Mouse (Mus musculus) ovary, postnatal 14 days (tissue): ENCODE data around the gene Gm1043.

Experiments used
- DNase-seq: peaks from one replicate; pipeline ENCODE4 v3.0.0; 2022; ENCODE audit warnings: low spot score

Gm1043 gene

DNA sequence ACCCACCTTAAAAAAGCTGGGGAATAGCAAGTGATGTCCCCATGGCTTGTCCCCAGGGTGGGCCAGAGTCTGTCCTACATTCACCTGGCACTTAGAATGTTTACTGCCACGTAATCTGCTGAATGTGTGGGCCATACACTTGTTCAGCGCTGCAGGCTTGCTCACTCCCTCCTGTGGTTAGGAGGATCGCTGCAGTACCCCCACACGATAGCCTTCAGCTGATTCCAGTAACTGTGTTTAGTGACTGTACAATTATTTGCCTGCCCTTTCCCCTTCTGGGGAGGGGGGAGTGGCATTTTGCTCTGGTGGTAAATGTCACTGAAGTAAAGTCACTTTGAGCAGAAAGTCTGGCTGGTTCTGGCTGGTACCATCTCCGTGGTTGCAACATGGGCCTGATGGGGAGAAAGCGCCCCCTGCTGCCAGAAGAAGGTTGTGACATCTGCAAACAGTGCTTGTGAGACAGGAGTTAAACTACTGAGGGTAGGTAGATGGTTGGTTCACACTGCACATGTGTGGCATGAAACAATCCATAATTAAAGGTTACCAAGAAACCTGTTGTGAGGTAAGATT, 24.2 kb downstream of the Gm1043 start:
- DNase-seq, result peak; percentile 64

GRCm38 (mm10) chr5:37112389-37112788, 27.2 kb downstream of the Gm1043 start:
- no peak for DNase-seq

GRCm38 (mm10) chr5:37117126-37117525, 32.0 kb downstream of the Gm1043 start:
- no peak for DNase-seq

GRCm38 (mm10) chr5:37118242-37118641, 33.1 kb downstream of the Gm1043 start:
- no peak for DNase-seq

- no peak for DNase-seq
Observed at GRCm38 (mm10) chr5:37121186-37121680, 36.1 kb downstream of the Gm1043 start.

DNA sequence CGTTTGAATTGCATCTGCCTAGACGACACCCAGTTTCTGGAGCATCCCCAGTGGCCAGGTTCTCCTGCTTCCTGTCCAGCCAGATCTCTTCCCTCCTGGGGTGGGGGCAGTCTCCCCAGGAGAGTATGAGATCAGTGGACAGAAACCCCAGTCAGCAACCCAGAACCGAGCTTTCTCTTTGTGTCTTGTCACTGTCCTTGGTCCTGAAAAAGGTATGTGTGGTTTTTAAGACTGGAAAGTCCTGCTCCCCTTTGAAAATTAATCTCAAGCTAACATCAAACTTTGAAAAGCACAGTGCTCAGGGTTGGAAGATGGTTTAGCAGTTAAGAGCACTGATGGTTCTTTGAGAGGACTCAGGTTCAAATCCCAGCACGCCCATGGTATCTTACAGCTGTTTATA, 46.7 kb downstream of the Gm1043 start:
- DNase-seq, result no peak

DNA sequence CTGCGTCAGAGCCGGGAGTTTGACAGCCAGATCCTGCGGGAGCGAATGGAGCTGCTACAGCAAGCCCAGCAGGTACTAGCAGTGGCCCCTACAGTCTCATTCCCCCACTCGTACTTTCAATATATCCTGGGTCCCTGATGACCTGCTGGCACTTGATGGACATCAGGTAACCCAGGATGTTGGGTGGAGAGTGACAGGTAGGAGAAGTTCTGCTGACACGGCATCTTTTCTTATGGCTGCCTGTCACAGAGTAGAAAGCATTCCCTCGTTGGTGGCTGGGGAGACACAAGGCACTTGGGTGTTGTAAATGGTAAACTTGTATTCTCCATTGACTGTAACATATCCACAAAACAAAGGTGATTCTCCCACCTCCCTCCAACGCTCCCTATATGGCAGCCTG, 56.6 kb downstream of the Gm1043 start:
- no peak for DNase-seq

DNA sequence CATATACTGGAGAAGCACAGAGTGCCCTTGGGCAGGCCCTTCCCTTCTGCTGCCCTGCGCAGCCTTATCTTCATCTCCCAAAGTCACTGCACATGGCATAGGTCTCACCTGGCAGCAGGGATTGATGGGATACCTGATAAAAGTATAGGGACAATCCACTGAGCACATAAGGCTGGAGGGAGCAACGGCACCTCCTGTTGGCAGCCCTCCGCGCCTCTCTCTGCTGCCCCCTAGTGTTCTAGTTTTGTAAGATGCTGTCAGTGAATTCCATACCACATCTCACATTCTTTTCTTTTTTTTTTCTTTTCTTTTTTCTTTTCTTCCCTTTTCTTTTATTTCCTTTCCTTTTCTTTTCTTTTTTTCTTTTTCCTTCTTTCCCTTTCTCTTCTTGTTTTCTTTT, 62.4 kb downstream of the Gm1043 start:
- DNase-seq, result peak; percentile 37

- DNase-seq, result no peak
Observed at GRCm38 (mm10) chr5:37150650-37151049, 65.5 kb downstream of the Gm1043 start.

GRCm38 (mm10) chr5:37154472-37154871, 69.3 kb downstream of the Gm1043 start:
- DNase-seq, result no peak

DNA sequence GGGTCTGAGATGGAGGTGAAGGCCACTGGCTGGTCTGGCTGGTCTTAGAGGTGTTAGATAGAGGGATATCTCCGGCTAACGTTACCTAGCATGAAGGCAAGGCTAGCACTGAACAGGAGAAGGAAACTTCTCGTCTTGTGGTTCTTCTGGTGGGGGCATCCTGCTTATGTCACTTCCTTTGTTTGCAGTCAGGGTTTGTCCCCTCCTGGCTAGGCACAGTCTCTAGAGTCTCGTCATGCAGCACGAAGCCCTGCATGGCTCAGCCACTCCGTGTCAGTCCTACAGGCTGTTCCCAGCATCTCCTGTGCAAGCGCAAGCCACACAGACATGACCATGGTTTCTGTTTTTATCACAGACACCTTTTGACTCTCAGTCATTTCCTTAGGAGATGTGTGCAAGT, 73.2 kb downstream of the Gm1043 start:
- no peak for DNase-seq

DNA sequence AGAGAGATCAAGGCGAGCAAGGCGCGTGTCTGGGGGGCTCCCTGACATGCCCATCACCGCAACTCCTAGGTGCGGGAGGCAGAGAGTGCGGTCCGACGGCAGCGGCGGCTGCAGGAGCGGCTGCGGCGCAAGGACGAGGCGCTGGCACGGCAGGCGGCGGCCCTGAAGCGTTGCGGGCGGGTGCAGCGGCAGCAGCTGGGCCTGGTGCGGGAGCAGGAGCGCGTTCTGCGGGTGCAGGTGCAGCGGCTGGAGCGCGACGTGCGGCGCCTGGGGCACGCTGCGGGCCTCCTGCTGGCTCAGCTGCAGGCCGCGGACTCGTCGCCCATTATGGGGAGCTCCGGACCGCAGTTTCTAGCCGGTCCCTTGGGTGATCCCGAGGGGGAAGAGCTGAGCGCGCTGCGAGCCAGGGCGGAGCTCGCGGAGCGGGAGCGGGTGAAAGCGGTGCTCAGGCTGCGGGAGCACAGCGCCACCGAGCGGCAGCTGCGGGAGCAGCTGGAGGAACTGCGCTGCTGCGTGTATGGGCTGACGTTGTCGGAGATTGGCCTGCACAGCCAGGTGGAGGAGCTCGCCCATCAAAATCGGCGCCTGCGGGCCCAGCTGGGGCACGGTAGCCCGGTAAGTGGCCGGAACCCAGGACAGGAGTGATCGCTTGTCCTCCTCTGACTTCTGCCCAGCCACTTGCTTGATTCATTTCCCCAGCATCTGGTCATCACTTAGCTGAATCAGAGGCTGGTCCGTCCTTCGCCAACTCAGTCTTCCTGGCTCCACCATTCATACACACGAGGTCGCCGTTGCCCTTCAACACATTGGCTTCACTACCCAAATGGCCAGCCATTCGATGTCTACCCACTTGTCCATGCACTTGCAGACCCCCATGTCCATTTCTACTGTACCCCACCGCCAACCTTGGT, 78.0 kb downstream of the Gm1043 start:
- DNase-seq, result peak; percentile 45

GRCm38 (mm10) chr5:37176466-37176865, 91.3 kb downstream of the Gm1043 start:
- no peak for DNase-seq

- DNase-seq, result no peak
Observed at GRCm38 (mm10) chr5:37177061-37177460, 91.9 kb downstream of the Gm1043 start.

- no peak for DNase-seq
Observed at GRCm38 (mm10) chr5:37178811-37179210, 93.6 kb downstream of the Gm1043 start.

- no peak for DNase-seq
Observed at GRCm38 (mm10) chr5:37179872-37180271, 94.7 kb downstream of the Gm1043 start.

DNA sequence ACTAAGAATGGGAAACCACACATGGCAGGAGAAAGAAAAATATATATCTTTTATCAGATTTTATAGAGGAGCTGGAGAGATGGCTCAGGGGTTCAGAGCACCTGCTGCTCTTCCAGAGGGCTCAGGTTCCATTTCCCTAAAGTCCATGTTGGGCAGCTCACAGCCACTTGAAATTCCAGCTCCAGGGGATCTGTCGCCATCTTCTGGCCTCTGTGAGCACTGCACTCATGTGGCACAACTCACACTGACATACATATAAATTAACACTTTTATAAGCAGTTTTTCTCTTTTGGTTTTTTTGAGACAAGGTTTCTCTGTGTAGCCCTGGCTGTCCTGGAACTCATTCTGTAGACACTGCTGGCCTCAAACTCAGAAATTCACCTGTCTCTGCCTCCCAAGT, 95.5 kb downstream of the Gm1043 start:
- no peak for DNase-seq

- DNase-seq, result no peak
Observed at GRCm38 (mm10) chr5:37184605-37185004, 99.4 kb downstream of the Gm1043 start.

DNA sequence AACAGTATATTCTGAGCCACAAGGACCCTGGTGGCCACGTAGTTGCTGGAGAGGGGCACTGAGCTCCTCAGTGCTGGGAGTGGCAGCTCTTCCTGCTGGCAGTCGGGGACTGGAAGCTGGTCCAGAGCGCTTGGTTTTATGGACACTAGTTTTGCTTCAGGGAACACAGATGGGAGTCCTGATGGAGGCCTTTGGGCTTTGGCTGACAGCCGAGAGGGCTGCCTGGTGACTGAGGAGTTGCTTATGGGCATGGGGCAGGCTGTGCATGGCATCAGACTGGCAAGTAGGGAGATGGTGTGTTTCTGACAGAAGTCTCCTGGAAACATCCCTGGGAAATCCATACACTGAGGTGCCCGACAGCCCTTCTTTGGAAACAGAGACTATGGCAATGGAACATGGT, 105.2 kb downstream of the Gm1043 start:
- no peak for DNase-seq

- DNase-seq, result no peak
Observed at GRCm38 (mm10) chr5:37196196-37196595, 111.0 kb downstream of the Gm1043 start.

GRCm38 (mm10) chr5:37196666-37197250, 111.6 kb downstream of the Gm1043 start:
- DNase-seq, result no peak

GRCm38 (mm10) chr5:37197423-37197822, 112.3 kb downstream of the Gm1043 start:
- no peak for DNase-seq
